ENCODE assay signal across 10 mouse cellular contexts in the genomic region with DNA sequence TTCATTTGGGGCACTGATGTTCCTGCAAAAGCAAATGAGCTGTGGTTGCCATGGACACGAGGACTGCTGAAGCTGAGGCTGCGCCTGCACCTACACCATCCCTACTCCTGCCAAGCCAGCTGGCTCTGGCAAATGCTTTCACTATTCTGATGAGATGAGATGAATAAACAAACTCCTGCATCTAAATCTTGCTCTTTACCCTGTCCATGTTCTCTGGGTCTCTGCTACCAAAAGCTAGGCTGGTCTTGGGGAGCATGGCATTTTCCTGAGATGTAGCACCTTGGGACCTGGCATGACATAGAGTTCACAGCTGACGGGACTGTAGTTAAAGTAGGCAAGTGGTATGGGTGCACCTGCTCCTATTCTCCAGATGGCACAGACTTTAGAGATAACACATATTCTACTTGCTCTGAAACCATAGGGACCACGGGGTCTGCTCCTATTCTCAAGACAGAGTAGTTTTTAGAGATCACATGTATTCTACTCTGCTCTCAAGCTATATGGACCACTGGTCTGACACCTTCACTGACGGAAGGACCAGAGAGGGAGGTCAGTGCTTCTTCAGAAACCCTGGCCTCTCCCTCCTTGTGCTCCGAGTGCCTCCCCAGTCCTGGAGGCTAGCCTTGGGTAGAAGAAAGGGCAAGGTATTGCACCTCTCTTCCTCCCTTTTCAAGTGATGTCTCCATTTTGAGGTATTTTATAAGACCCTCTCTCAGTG. TPM values are rescaled to one million over a fixed set of nuclear protein-coding genes. Genes with fewer than 3 reads are reported as not detected.
DNase-seq lines count a peak whose midpoint lies in the region; ATAC-seq lines count a peak whose summit lies in the region.
"Had no signal": no experiment of that assay in that cellular context is flagged by ENCODE, and none has a peak within 500 bp of the region (broad histone marks: within the 10 kb centered on the region; RNA-seq: fewer than 3 reads in every experiment).

No protein-coding gene starts in this region.

- 79% methylated on average over 6 of the region's 6 CpGs for WGBS in midbrain, embryonic 11.5 days
- WGBS in midbrain, embryonic 10.5 days = 77% methylated on average over 6 of the region's 6 CpGs

- no peak overlapping the region for H3K4me3 ChIP-seq in midbrain, embryonic 11.5 days (ENCODE audit: low read depth, low read length)
- no peak overlapping the region for H3K4me3 ChIP-seq in midbrain, embryonic 10.5 days
- H3K4me3 ChIP-seq: gastrocnemius, adult 2 months; kidney, embryonic 15.5 days had no signal

- peak; percentile 48; the same call in 1 of the 2 replicates for ATAC-seq in midbrain, embryonic 11.5 days (ENCODE audit: low FRiP score)

- H3K4me2 ChIP-seq in midbrain, embryonic 11.5 days = no peak overlapping the region
- H3K4me2 ChIP-seq: kidney, embryonic 15.5 days had no signal

- no peaks in the 10 kb centered on the region for H3K27me3 ChIP-seq in midbrain, embryonic 11.5 days (ENCODE audit: control insufficient read depth, insufficient read depth, low read length)
- H3K27me3 ChIP-seq in midbrain, embryonic 10.5 days (ENCODE audit: low read depth, poor library complexity, severe bottlenecking) = no peaks in the 10 kb centered on the region
- H3K27me3 ChIP-seq: kidney, embryonic 15.5 days had no signal

- H3K9me3 ChIP-seq in midbrain, embryonic 11.5 days (ENCODE audit: control insufficient read depth, low read length) = no peaks in the 10 kb centered on the region
- H3K9me3 ChIP-seq in midbrain, embryonic 10.5 days (replicated peaks) = no peaks in the 10 kb centered on the region
- H3K9me3 ChIP-seq: kidney, embryonic 15.5 days had no signal

- intact Hi-C loops in left cerebral cortex, postnatal 14 days (cut with DNase I) = loop anchor here (1.0 kb wide), 1 partner anchor 23 kb away; no protein-coding TSS in a partner anchor

- DNase-seq in midbrain, embryonic 11.5 days (ENCODE audit: low spot score, missing footprints) = no peak
- no peak for DNase-seq in midbrain, embryonic 10.5 days (ENCODE audit: low spot score)
- peak; percentile 86 to 95 for DNase-seq in frontal cortex, postnatal 36 days (ENCODE audit: low spot score in 2 of 2)
- peak; percentile 88 to 95 for DNase-seq in left cerebral cortex, postnatal 14 days (ENCODE audit: low spot score in 2 of 2)
- peak; percentile 90 to 95 for DNase-seq in right cerebral cortex, postnatal 36 days (ENCODE audit: low spot score in 2 of 2)
- DNase-seq in spleen, postnatal 4 days (ENCODE audit: low spot score in 2 of 2) = no peak
- DNase-seq in adrenal gland, postnatal 36 days = no peak
- no peak for DNase-seq in urinary bladder, adult 2 months (ENCODE audit: low spot score)
- DNase-seq: gastrocnemius, adult 2 months had no signal

- H3K36me3 ChIP-seq in midbrain, embryonic 11.5 days (ENCODE audit: control insufficient read depth, insufficient read depth, low read length) = no peaks in the 10 kb centered on the region
- H3K36me3 ChIP-seq in midbrain, embryonic 10.5 days = no peaks in the 10 kb centered on the region
- H3K36me3 ChIP-seq: kidney, embryonic 15.5 days had no signal

- H3K4me1 ChIP-seq in midbrain, embryonic 11.5 days (ENCODE audit: control insufficient read depth, insufficient read depth, low read length) = no peaks in the 10 kb centered on the region
- H3K4me1 ChIP-seq in midbrain, embryonic 10.5 days = peaks cover 10% of the 10 kb centered on the region
- H3K4me1 ChIP-seq: kidney, embryonic 15.5 days had no signal

- no peak overlapping the region for H3K9ac ChIP-seq in midbrain, embryonic 11.5 days (ENCODE audit: low read length)
- H3K9ac ChIP-seq: kidney, embryonic 15.5 days had no signal

- no peak overlapping the region for H3K27ac ChIP-seq in midbrain, embryonic 11.5 days (ENCODE audit: low read depth, low read length)
- no peak overlapping the region for H3K27ac ChIP-seq in midbrain, embryonic 10.5 days (replicated peaks)
- H3K27ac ChIP-seq: gastrocnemius, adult 2 months; kidney, embryonic 15.5 days had no signal

RNA-seq across cellular contexts. Expression of gene 4931440F15Rik, which starts 36.4 kb away (rescaled TPM):
- polyA plus RNA-seq in midbrain, embryonic 11.5 days (2014; fragmentation: Nextera tagmentation; extraction: Ambion mirVana) = 0.11 TPM in 1 of 2 replicates, not detected in the other
- 0.09 and 0.12 TPM in 2 replicates for polyA plus RNA-seq in midbrain, embryonic 10.5 days (2016; fragmentation: Nextera tagmentation; extraction: Ambion mirVana)
- total RNA-seq in left cerebral cortex, postnatal 14 days (2021) = 1 to 10 TPM; 2.8 to 3.1 TPM
- under 1 TPM; 0.40 to 0.53 TPM for total RNA-seq in adrenal gland, postnatal 36 days (2021)
- 0.04 and 0.15 TPM in 2 replicates for polyA plus RNA-seq in urinary bladder, adult 2 months (2012; rRNA removed)

Comparison
In these comparisons a context has a peak if more than half of its experiments do, and no peak if none do; other contexts are left out.
1. DNase-seq: peak in frontal cortex, postnatal 36 days (2 of 2), left cerebral cortex, postnatal 14 days (2 of 2) and right cerebral cortex, postnatal 36 days (2 of 2); none in midbrain, embryonic 11.5 days (single experiment), midbrain, embryonic 10.5 days (single experiment), spleen, postnatal 4 days (0 of 2), adrenal gland, postnatal 36 days (0 of 2) and urinary bladder, adult 2 months (single experiment).